In genomic region chr4:82807811-82808210, GRCm38 (mm10) we compare ENCODE assay signal across 18 mouse cellular contexts.
"Had no signal": no experiment of that assay in that cellular context is flagged by ENCODE, and none has a peak within 500 bp of the region (broad histone marks: within the 10 kb centered on the region; RNA-seq: fewer than 3 reads in every experiment).

No protein-coding gene starts in this region.

- H3K9ac ChIP-seq: liver, embryonic 13.5 days; neural tube, embryonic 13.5 days had no signal

- H3K27ac ChIP-seq: liver, embryonic 13.5 days; neural tube, embryonic 13.5 days; stomach, postnatal 0 days had no signal

- H3K9me3 ChIP-seq: liver, embryonic 13.5 days; neural tube, embryonic 13.5 days had no signal

- H3K27me3 ChIP-seq: liver, embryonic 13.5 days; neural tube, embryonic 13.5 days had no signal

- H3K4me3 ChIP-seq: liver, embryonic 13.5 days; myocyte; neural tube, embryonic 13.5 days had no signal

- H3K4me1 ChIP-seq: liver, embryonic 13.5 days had no signal

- DNase-seq: kidney, adult 9 months; kidney, postnatal 14 days; kidney, postnatal 4 days; liver, embryonic 13.5 days; lung, adult 2 months; lung, postnatal 14 days; lung, postnatal 4 days; midbrain, embryonic 14.5 days; right cerebral cortex, adult 18-20 months; right cerebral cortex, postnatal 14 days; right cerebral cortex, postnatal 4 days; thymus, adult 2 months; thymus, postnatal 14 days; thymus, postnatal 4 days had no signal

- H3K36me3 ChIP-seq: neural tube, embryonic 13.5 days had no signal

- H3K4me2 ChIP-seq: liver, embryonic 13.5 days; midbrain, embryonic 11.5 days; neural tube, embryonic 13.5 days had no signal
